Mouse (Mus musculus) neural tube, embryonic 11.5 days (tissue): ENCODE data around the gene Rnaseh2c. TPM values are rescaled to one million over a fixed set of nuclear protein-coding genes. Genes with fewer than 3 reads are reported as not detected.

Experiments
- ATAC-seq: fragments of 200-750 bp; cut with Nextera tagmentation; 2 replicates; pipeline ENCODE4 v1.8.0; 2017; ENCODE audit warnings: moderate number of reproducible peaks, mild to moderate bottlenecking, moderate TSS enrichment, moderate library complexity; ENCODE audit not compliant: insufficient read depth, low FRiP score, low TSS enrichment
- DNase-seq: peaks from one replicate; pipeline ENCODE4 v3.0.0-alpha.2; 2015; ENCODE audit warnings: low spot score
- H3K27ac ChIP-seq: fragments of 300-500 bp; sonication (generic); 2 replicates; pipeline ENCODE4 v1.5.1; 2014; ENCODE audit warnings: low read depth, mild to moderate bottlenecking, low read length
- H3K27me3 ChIP-seq: fragments of 300-500 bp; sonication (generic); 2 replicates; pipeline ENCODE4 v1.6.1; 2014; ENCODE audit warnings: mild to moderate bottlenecking, low read length, mixed read lengths; ENCODE audit not compliant: control insufficient read depth, insufficient read depth
- H3K36me3 ChIP-seq: fragments of 300-500 bp; sonication (generic); 2 replicates; pipeline ENCODE4 v1.6.1; 2014; ENCODE audit warnings: mild to moderate bottlenecking, low read length, moderate library complexity, mixed read lengths; ENCODE audit not compliant: control insufficient read depth, insufficient read depth
- H3K4me1 ChIP-seq: fragments of 300-500 bp; sonication (generic); 2 replicates; pipeline ENCODE4 v1.6.1; 2014; ENCODE audit warnings: low read length, mixed read lengths; ENCODE audit not compliant: control insufficient read depth, insufficient read depth
- H3K4me2 ChIP-seq: fragments of 300-500 bp; sonication (generic); 2 replicates; pipeline ENCODE4 v1.6.1; 2014; ENCODE audit warnings: low read depth, mild to moderate bottlenecking, moderate library complexity
- H3K4me3 ChIP-seq: fragments of 300-500 bp; sonication (generic); 2 replicates; pipeline ENCODE4 v1.5.1; 2014; ENCODE audit warnings: low read depth, low read length
- H3K9ac ChIP-seq: fragments of 300-500 bp; sonication (generic); 2 replicates; pipeline ENCODE4 v1.6.1; 2014; ENCODE audit warnings: mild to moderate bottlenecking, low read length
- H3K9me3 ChIP-seq: fragments of 300-500 bp; sonication (generic); 2 replicates; pipeline ENCODE4 v1.6.1; 2016; ENCODE audit warnings: low read length; ENCODE audit not compliant: control insufficient read depth
- WGBS: fragments of 180-500 bp; shearing (Covaris S2); extraction: QIAGEN DNeasy Blood & Tissue Kit; methylation state at CpG from one replicate; pipeline ENCODE4 v1.1.7; 2014; 5-methylcytosine and 5-hydroxymethylcytosine counted together
- polyA plus RNA-seq: library from polyadenylated mRNA; unstranded; fragments of >200 nt; fragmentation: Nextera tagmentation; extraction: Ambion mirVana; gene quantifications from 2 replicates; pipeline ENCODE4 v1.2.1, GENCODE M21; 2014

Rnaseh2c gene
- polyA plus RNA-seq, 1 experiment from 2014 or later: 137 TPM

DNA sequence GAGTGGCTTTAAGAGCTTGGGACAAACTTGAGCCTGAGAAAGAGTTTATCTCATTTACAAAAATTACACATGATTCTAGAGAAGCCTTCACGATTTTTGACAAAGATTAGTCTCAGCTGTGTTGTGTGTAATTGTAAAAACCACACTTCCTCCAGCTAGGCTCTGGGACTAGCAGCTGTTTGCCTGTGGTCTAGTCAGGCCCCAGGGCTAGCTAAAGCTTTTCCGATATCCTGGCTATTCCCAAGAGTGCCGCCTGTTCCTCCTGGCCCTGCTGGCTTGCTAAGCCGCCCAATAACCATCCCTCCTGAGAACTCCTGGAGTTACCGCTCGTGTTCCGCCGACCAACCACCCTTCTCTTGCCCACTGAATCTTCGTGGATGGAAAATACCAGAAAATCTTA lies 30.4 kb downstream of the Rnaseh2c start:
- Histone ChIP-seq H3K27me3 (no peaks in the 10 kb centered on the region), H3K4me2 (no peak overlapping the region), H3K4me3 (no peak overlapping the region), H3K27ac (no peak overlapping the region), H3K36me3 (no peaks in the 10 kb centered on the region), H3K9ac (no peak overlapping the region), H3K9me3 (no peaks in the 10 kb centered on the region), H3K4me1 (peaks cover 5% of the 10 kb centered on the region; the same call in 1 of the 2 replicates)
- no peak for ATAC-seq
- DNase-seq: no peak
- 79% methylated on average over 9 of the region's 9 CpGs for WGBS

DNA sequence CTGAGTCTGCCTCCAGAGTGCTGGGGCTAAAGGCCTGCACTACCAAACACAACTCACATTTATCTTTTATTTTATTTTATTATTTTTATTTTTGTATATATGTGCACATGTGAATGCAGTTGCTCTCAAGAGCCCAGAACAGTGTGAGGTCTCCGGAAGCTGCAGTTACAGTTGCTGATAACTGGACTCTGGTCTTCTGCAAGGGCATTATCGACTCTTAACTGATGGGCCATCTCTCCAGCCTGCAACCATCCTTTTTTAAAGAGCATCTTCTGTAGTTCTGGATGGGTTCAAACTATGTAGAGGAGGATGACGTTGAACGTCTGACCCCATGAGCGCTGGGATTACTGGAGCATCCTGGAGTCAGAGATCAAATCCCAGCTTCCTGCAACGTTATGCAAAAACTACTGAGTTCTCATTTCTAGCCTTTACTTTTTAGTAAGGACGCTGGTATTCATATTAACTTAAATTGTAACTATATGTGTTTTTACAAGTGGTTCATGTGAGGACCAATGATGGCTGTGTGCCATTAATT lies 34.4 kb downstream of the Rnaseh2c start:
- Histone ChIP-seq H3K4me2 (no peak overlapping the region), H3K9ac (no peak overlapping the region), H3K36me3 (peaks cover 4% of the 10 kb centered on the region), H3K27ac (no peak overlapping the region), H3K9me3 (no peaks in the 10 kb centered on the region), H3K4me1 (peaks cover 9% of the 10 kb centered on the region), H3K4me3 (no peak overlapping the region), H3K27me3 (no peaks in the 10 kb centered on the region)
- ATAC-seq (no peak), DNase-seq (no peak)
- 87% methylated on average over 7 of the region's 7 CpGs for WGBS

DNA sequence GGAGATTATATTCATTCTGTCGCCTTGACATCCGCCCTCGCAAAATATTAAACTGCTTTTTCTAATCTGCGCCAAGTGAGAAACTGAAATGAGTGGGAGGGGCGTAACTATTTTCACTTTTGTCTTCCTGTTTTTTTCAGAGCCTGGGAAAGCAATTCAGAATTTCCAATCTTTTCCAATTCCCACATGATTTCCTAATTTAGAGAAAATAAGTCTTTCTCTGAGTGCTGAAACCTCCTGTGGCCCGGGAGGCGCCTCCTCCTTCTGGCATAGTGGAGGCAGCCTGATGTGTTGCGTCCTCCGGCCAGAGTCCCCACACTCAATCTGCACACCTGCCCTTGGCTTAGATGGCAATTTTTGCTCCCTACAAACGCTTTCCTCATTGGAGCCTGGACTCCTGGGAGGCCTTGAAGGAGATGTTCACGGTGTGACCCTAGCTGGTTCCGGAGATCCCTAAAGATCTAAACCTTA lies 34.9 kb downstream of the Rnaseh2c start:
- 41% methylated on average over 12 of the region's 12 CpGs for WGBS
- peak overlapping the region; percentile 93 for H3K9ac ChIP-seq
- ATAC-seq: no peak

DNA sequence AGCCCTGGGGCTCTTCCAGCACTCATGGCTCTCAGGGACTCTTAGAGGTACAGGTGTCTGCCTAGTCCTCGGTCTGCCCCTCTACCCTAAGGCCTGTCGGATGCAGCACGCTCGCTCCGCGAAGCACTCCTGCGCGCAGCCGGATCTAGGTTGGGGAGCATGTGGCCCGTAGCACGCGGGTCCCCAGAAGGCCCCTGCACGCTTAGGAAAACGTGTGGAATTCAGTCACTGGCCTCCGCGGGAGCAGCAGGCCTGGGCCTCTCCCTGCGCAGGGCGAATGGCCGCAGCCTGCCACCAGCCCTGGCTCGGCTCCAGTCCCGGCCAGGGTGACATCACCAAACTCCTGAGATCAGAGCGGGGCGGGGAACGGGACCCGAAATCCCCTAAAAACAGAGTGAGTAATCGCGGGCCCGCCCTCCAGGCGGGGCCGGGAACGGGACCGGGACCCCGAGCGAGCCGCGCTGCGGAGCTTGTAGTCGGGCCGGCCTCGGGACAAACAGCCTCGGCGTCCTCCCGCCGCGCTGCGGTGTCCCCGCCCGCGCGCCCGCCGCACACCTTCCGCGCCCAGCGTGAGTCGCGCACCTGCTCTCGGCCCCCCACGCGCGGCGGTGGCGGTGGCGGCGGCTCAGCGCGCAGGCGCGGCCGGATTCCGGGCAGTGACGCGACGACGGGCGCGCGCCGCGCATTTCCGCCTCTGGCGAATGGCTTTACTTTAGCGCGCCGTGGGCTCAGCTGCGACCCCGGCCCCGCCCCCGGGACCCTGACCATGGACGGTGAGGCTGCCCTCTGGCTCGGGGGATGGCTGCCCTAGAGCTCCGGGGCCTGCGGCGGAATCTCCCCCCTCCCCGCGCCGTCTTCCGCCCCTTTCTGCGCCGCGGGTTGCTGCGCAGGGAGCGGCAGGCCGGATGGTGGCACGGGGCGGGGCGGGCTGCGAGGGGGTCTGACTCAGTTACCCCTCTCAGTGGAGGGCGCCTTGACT lies 35.7 kb downstream of the Rnaseh2c start, which contains the start of gene Rela:
Gene Rela (plus strand): TSS at position 415 of the 979 bp plus-strand sequence.
- DNase-seq: peak; percentile 87
- H3K4me2 ChIP-seq: peak within 1 kb of the TSS; percentile 97
- ATAC-seq: peak; percentile 79
- H3K9ac ChIP-seq: peak within 1 kb of the TSS; percentile 93
- no peaks in the 10 kb centered on the region for H3K27me3 ChIP-seq
- WGBS: under 1% methylated on average over 89 of the region's 109 CpGs
- peak within 1 kb of the TSS; percentile 83 for H3K27ac ChIP-seq
- H3K36me3 ChIP-seq: peaks cover 14% of the 10 kb centered on the region
- no peaks in the 10 kb centered on the region for H3K9me3 ChIP-seq
- peaks cover 9% of the 10 kb centered on the region for H3K4me1 ChIP-seq
- peak within 1 kb of the TSS; percentile 75 for H3K4me3 ChIP-seq

More for the DNA sequence above, 34.9 kb downstream of the Rnaseh2c start:
- Histone ChIP-seq H3K27me3 (no peaks in the 10 kb centered on the region), H3K27ac (peak overlapping the region; percentile 83; the same call in 1 of the 2 replicates), H3K36me3 (peaks cover 9% of the 10 kb centered on the region), H3K4me1 (peaks cover 9% of the 10 kb centered on the region), H3K4me2 (peak overlapping the region; percentile 97), H3K9me3 (no peaks in the 10 kb centered on the region), H3K4me3 (peak overlapping the region; percentile 75)
- no peak for DNase-seq

DNA sequence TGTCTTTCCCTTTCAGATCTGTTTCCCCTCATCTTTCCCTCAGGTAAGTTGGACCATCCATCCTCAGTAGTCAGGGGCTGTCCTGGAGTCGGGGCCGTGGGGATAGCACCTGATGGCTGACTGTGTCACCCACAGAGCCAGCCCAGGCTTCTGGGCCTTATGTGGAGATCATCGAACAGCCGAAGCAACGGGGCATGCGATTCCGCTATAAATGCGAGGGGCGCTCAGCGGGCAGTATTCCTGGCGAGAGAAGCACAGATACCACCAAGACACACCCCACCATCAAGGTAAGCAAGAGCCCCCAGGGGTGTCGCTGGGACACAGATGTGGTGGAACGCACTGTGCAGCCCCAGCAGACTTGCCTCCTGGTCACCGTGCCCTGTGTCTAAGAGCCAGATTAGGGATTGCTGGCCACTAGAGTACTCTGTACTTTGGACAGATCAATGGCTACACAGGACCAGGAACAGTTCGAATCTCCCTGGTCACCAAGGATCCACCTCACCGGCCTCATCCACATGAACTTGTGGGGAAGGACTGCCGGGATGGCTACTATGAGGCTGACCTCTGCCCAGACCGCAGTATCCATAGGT lies 36.8 kb downstream of the Rnaseh2c start:
- Histone ChIP-seq H3K4me3 (peak overlapping the region; percentile 75), H3K27ac (no peak overlapping the region; the same call in 1 of the 2 replicates), H3K4me2 (peak overlapping the region; percentile 97), H3K36me3 (peaks cover 17% of the 10 kb centered on the region), H3K9ac (peak overlapping the region; percentile 93), H3K4me1 (peaks cover 9% of the 10 kb centered on the region), H3K9me3 (no peaks in the 10 kb centered on the region), H3K27me3 (no peaks in the 10 kb centered on the region)
- WGBS: 94% methylated on average over 18 of the region's 18 CpGs
- 0 out of 2 replicates have a peak, but pooled peaks have one; percentile 18 for ATAC-seq
- no peak for DNase-seq

DNA sequence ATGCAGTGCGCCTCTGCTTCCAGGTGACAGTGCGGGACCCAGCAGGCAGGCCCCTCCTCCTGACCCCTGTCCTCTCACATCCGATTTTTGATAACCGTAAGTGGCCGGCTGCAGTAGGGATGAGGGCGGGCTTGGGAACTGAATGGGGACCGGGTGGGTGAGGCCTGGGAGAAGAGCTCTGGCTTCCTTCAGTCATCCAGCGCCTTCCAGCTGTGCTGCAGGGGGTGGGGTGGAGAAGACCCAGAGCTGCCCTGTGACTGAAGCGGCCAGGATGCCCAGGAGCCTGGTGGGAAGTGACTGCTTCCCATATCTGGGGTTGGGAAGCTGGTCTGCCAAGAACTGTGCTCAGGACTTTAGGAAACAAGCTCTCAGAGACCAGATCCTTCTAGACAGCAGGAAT lies 38.7 kb downstream of the Rnaseh2c start:
- H3K4me1 ChIP-seq: peaks cover 9% of the 10 kb centered on the region
- no peak overlapping the region for H3K9ac ChIP-seq
- WGBS: 65% methylated on average over 9 of the region's 9 CpGs
- ATAC-seq (no peak), DNase-seq (no peak)
- H3K27me3 ChIP-seq: no peaks in the 10 kb centered on the region
- H3K36me3 ChIP-seq: peaks cover 23% of the 10 kb centered on the region
- H3K4me3 ChIP-seq: no peak overlapping the region
- no peaks in the 10 kb centered on the region for H3K9me3 ChIP-seq
- H3K27ac ChIP-seq: no peak overlapping the region
- no peak overlapping the region for H3K4me2 ChIP-seq

DNA sequence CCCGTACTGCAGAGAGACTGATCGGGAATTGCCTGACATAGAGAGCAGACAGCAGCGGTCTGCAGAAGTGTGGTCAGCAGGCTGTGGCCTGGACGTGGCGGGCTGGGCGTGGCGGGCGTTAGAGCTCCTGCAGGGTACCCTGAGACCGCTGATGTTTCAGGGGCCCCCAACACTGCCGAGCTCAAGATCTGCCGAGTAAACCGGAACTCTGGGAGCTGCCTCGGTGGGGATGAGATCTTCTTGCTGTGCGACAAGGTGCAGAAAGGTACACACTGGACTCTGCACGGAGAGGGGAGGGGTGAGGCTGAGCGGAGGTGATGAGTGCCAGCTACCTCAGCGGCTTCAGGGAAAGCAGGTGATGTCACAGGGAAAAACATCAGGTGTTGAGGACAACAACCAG lies 39.3 kb downstream of the Rnaseh2c start:
- no peak for DNase-seq

DNA sequence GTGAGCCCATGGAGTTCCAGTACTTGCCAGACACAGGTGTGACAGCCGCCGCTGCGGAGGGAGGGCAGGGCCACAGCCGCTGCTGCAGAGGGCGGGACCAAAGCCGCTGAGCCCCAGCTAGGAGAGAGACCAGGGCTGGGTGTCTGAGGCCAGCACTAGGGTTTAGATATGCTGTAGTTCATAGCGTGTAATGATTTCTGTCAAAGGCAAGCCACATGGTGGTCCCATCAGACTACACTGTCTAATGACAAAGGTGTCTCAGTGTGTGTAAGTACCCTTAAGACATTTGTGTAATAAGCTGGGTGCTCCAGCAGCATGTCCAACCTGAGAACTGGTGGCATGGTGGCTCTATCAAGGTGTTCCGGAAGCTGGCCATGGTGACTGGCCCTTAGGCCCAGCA lies 40.0 kb downstream of the Rnaseh2c start:
- no peaks in the 10 kb centered on the region for H3K9me3 ChIP-seq
- H3K27me3 ChIP-seq: no peaks in the 10 kb centered on the region
- no peak overlapping the region for H3K27ac ChIP-seq
- 93% methylated on average over 8 of the region's 8 CpGs for WGBS
- no peak for DNase-seq
- no peak overlapping the region for H3K9ac ChIP-seq
- no peak overlapping the region for H3K4me2 ChIP-seq
- no peak overlapping the region for H3K4me3 ChIP-seq
- H3K36me3 ChIP-seq: peaks cover 27% of the 10 kb centered on the region
- H3K4me1 ChIP-seq: peaks cover 8% of the 10 kb centered on the region
- no peak for ATAC-seq

More for the DNA sequence above, 39.3 kb downstream of the Rnaseh2c start:
- 94% methylated on average over 17 of the region's 17 CpGs for WGBS
- Histone ChIP-seq H3K27me3 (no peaks in the 10 kb centered on the region), H3K27ac (no peak overlapping the region), H3K4me3 (no peak overlapping the region), H3K4me1 (peaks cover 9% of the 10 kb centered on the region), H3K9me3 (no peaks in the 10 kb centered on the region), H3K4me2 (no peak overlapping the region), H3K36me3 (peaks cover 27% of the 10 kb centered on the region), H3K9ac (no peak overlapping the region)
- ATAC-seq: no peak
